Mouse (Mus musculus) testis, postnatal 14 days (tissue): ENCODE data around the gene Zfp593.

Experiments used
- DNase-seq: peaks from one replicate; pipeline ENCODE4 v3.0.0; 2021; ENCODE audit warnings: low spot score

The Zfp593 gene

DNA sequence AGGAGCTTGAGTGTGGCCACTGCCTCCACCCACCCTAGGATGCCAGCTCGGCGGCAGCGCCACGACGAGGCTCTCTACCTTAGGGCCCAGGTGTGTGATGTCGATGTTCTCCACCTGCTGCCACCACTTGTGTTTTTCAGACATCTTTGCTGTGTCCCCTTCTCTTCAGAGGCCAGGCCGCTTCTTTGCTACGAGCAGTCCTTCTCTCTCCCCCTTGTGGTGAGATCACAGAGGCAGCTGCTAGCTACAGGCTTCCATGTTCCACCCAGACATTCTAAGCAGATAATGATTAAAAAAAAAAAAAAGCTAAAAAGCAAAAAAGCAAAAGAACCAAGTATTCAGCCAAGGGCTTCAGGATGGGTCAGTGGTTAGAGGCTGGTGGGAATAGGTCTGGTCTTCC is 18.2 kb downstream of the Zfp593 start, which contains the start of gene Catsper4:
Gene Catsper4, minus strand, starts transcription at position 190 of the 400 bp plus-strand sequence.
- DNase-seq: no peak

DNA sequence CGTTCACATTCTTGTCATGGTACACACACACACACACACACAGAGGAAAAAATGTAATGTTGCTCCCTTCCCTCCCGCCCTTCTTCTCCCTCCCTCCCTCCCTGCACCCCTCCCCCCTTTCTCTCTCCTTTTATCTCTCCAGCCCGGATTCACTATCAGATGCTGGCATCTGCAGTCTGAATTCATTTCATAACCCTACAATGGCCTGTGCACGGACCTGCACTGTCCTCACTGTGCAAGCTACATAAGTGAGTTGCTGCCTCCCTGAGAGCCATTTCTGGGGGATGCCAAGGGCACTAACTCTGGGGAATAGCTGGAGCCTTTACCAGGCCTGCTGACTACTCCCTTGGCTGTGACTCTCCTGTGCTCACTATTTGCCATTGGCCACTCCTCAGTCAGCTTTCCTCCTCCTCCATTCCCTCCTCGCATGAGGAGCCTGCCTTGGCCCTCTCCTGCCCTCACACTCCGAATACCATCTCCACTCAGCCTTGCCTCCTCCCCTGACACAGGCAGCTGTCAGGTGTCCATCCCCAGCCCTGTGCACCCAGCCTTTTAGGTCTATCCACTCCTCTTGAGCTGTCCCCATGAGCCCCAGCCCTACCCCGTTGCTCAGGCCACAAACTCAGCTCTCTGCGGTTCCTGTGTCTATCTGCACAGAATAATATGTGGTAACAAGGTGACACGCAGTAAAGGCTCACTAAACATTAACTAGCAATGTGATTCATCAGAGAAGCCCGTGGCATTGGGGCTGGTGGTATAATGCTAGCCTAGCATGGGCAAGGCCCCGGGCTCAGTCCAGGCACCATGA is 22.4 kb downstream of the Zfp593 start:
- DNase-seq: no peak

DNA sequence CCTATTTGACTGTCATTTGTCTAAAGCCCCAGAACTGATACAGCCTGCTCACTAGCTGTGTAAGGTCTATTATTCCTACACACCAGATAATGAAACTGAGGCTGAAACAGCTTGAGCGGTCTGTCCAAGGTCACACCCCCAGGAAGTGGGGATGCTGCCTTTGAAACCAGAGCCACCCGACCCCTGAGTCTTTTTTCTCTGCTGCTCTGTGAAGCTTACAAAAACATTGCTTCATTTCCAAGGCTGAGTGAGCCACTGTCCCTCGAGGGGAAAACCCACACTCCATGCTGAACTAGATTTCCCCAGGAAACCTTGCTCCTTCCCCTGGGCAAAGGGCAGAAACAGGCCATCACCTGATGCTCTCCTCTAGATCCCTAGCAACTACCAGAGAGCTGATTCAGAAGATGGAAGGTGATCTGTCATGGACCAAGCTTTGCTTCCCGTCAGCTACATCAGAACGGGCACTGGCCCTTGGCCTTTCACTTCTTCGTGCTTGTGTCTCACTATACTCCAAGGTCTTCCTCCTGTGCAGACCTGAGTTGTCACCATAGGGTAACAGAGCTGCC is 38.8 kb downstream of the Zfp593 start:
- DNase-seq: no peak

DNA sequence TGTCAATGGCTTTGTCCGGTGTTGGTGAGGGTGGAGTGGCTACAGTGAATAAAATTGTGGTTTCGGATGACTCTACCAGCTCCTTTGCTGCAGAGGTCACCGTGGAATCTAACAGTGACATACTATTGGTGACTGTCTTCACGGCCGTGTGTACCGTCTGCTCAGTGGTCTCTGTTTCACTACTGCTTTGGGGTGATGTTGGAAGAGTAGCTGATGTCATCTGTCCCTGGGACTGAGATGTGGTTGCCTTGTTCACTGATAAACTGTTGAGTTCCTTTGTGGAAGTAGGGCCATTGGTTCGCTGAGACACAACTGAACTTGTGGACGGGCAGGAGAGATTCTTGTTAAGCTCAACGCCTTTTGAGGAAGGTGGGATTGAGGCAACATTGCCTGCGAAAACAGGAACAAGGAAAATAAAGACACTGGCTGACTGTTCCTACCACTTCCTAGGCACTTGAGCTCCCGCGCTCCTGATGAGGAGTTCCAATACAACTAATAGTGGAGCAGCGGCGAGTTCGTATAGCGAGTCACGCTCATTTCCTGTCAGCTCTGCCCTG is 42.0 kb downstream of the Zfp593 start:
- no peak for DNase-seq

DNA sequence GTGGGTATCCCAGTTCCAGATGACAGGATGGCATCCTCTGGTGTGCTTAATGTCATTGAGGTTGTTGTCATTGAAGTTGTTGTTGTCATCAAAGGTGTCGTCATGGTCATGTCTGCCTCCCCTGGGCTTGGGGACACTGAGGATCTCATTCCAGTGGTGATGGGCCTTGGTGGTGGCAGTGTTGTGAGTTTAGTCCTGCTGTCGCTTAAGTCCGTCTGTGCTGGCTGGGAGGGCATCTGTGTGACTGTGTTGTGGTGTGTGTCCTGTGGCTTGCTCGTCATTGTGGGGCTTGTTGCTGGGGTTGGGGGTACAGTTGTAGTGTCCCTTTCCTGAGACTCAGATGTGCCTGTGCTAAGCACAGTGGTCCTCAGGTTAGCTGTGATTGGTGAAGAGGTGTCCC is 42.5 kb downstream of the Zfp593 start, which contains the start of gene Gm7534:
Gene Gm7534, minus strand, starts transcription at position 101 of the 400 bp plus-strand sequence.
- no peak for DNase-seq

GRCm38 (mm10) chr4:134199371-134199770 is 46.0 kb downstream of the Zfp593 start:
- no peak for DNase-seq
